Mouse (Mus musculus): ENCODE measurements around the gene Gpa33. TPM values are rescaled to one million over a fixed set of nuclear protein-coding genes. Genes with fewer than 3 reads are reported as not detected.
A peak's percentile ranks its signal among the peaks of the same experiment; 100 is the strongest.

The Gpa33 gene
- total and polyA plus RNA-seq, 3 experiments, result not detected

DNA sequence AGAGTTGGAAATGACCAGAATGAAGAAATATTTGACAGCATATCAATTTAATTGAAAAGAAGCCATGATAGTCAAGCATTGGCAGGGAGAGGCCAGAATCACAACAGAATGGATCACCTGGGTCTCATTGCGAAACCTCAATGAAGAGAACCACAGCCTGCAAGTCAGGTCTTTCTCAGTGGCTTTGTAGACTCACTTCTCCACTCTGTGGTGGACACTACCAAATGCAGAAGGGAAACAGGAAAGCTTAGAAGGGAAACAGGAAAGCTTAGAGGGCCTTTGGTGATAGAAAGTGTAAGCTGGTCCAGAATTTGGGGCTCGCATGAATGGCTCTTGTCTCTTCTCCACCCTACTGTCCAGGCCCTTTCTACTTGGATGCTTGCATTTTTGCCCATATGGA is 31.9 kb upstream of the Gpa33 start:
- no peak overlapping the region for H3K4me3 ChIP-seq
- H3K9ac ChIP-seq (ENCODE audit: low read depth, low read length), result no peak overlapping the region
- DNase-seq, result no peak
- intact Hi-C loops (cut with DNase I), result no loop called here
- H3K4me1 ChIP-seq (ENCODE audit: control insufficient read depth, insufficient read depth, low read length), result no peaks in the 10 kb centered on the region
- TF ChIP-seq POLR2A (IDR thresholded peaks at IDR 0.05; ENCODE audit: insufficient read depth, low read depth, low read length) (no peak), EP300 (IDR thresholded peaks at IDR 0.05; ENCODE audit: insufficient read depth, low read depth, low read length) (no peak), CTCF (IDR thresholded peaks at IDR 0.05) (no peak)
- no peaks in the 10 kb centered on the region for H3K79me2 ChIP-seq (replicated peaks; ENCODE audit: control insufficient read depth, insufficient read depth, low read length)
- WGBS, result 95% methylated on average over 2 of the region's 2 CpGs
- no peak overlapping the region for H3K27ac ChIP-seq
- no peaks in the 10 kb centered on the region for H3K27me3 ChIP-seq (ENCODE audit: control insufficient read depth, insufficient read depth, low read length)
- no peaks in the 10 kb centered on the region for H3K36me3 ChIP-seq (ENCODE audit: control insufficient read depth, insufficient read depth, low read length)

- WGBS, result 76% methylated on average over 11 of the region's 11 CpGs
- no peak for DNase-seq
- no peak overlapping the region for H3K9ac ChIP-seq (ENCODE audit: low read depth, low read length)
- H3K79me2 ChIP-seq (replicated peaks; ENCODE audit: control insufficient read depth, insufficient read depth, low read length), result no peaks in the 10 kb centered on the region
- intact Hi-C loops (cut with DNase I), result no loop called here
- no peaks in the 10 kb centered on the region for H3K4me1 ChIP-seq (ENCODE audit: control insufficient read depth, insufficient read depth, low read length)
- TF ChIP-seq POLR2A (IDR thresholded peaks at IDR 0.05; ENCODE audit: insufficient read depth, low read depth, low read length), result no peak
- TF ChIP-seq CTCF (IDR thresholded peaks at IDR 0.05), result peak; percentile 75
- TF ChIP-seq EP300 (IDR thresholded peaks at IDR 0.05; ENCODE audit: insufficient read depth, low read depth, low read length), result no peak
- no peaks in the 10 kb centered on the region for H3K36me3 ChIP-seq (ENCODE audit: control insufficient read depth, insufficient read depth, low read length)
- no peak overlapping the region for H3K4me3 ChIP-seq
- H3K27ac ChIP-seq, result no peak overlapping the region
- H3K27me3 ChIP-seq (ENCODE audit: control insufficient read depth, insufficient read depth, low read length), result no peaks in the 10 kb centered on the region
Measured at GRCm38 (mm10) chr1:166102920-166103608, 27.0 kb upstream of the Gpa33 start.

DNA sequence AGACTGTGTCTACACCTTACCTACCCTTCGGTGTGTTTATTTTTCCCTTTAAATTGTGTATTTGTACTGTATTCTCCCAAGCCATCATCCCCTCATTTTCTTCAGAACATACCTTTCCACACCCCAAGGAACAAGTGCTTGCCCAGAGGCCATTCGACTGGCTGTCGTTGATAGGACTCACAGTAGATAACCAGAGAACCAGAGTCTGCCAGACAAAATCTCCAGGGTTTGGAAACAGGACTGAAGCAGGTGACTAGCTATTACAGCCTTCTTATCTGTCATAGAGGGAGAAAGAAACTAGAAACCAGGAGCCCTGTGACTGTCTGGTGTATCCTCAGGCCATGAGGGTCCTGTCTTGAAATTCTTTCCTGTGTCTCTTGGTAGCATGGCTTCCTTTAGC is 25.2 kb upstream of the Gpa33 start:
- H3K9ac ChIP-seq (ENCODE audit: low read depth, low read length), result no peak overlapping the region
- DNase-seq, result no peak
- H3K4me1 ChIP-seq (ENCODE audit: control insufficient read depth, insufficient read depth, low read length), result no peaks in the 10 kb centered on the region
- no peak overlapping the region for H3K4me3 ChIP-seq
- no peaks in the 10 kb centered on the region for H3K79me2 ChIP-seq (replicated peaks; ENCODE audit: control insufficient read depth, insufficient read depth, low read length)
- WGBS, result 67% methylated on average over 3 of the region's 3 CpGs
- H3K27ac ChIP-seq, result no peak overlapping the region
- H3K36me3 ChIP-seq (ENCODE audit: control insufficient read depth, insufficient read depth, low read length), result no peaks in the 10 kb centered on the region
- intact Hi-C loops (cut with DNase I), result loop anchor here (2.0 kb wide), 1 partner anchor 48 kb away; no protein-coding TSS in a partner anchor
- no peak for TF ChIP-seq POLR2A (IDR thresholded peaks at IDR 0.05; ENCODE audit: insufficient read depth, low read depth, low read length)
- H3K27me3 ChIP-seq (ENCODE audit: control insufficient read depth, insufficient read depth, low read length), result no peaks in the 10 kb centered on the region

GRCm38 (mm10) chr1:166105464-166105863 is 24.6 kb upstream of the Gpa33 start:
- WGBS, result 48% methylated on average over 6 of the region's 6 CpGs
- H3K36me3 ChIP-seq (ENCODE audit: control insufficient read depth, insufficient read depth, low read length), result no peaks in the 10 kb centered on the region
- no peak overlapping the region for H3K27ac ChIP-seq
- intact Hi-C loops (cut with DNase I), result loop anchor here (2.0 kb wide), 1 partner anchor 47 kb away; no protein-coding TSS in a partner anchor
- no peaks in the 10 kb centered on the region for H3K4me1 ChIP-seq (ENCODE audit: control insufficient read depth, insufficient read depth, low read length)
- no peaks in the 10 kb centered on the region for H3K27me3 ChIP-seq (ENCODE audit: control insufficient read depth, insufficient read depth, low read length)
- no peak for DNase-seq
- TF ChIP-seq POLR2A (IDR thresholded peaks at IDR 0.05; ENCODE audit: insufficient read depth, low read depth, low read length) (no peak), CTCF (IDR thresholded peaks at IDR 0.05) (no peak)
- H3K79me2 ChIP-seq (replicated peaks; ENCODE audit: control insufficient read depth, insufficient read depth, low read length), result no peaks in the 10 kb centered on the region
- no peak overlapping the region for H3K4me3 ChIP-seq
- no peak overlapping the region for H3K9ac ChIP-seq (ENCODE audit: low read depth, low read length)

GRCm38 (mm10) chr1:166114986-166115385 is 15.1 kb upstream of the Gpa33 start:
- intact Hi-C loops (cut with DNase I), result no loop called here
- H3K79me2 ChIP-seq (replicated peaks; ENCODE audit: control insufficient read depth, insufficient read depth, low read length), result no peaks in the 10 kb centered on the region
- TF ChIP-seq POLR2A (IDR thresholded peaks at IDR 0.05; ENCODE audit: insufficient read depth, low read depth, low read length), result no peak
- TF ChIP-seq CTCF (IDR thresholded peaks at IDR 0.05), result no peak
- TF ChIP-seq EP300 (IDR thresholded peaks at IDR 0.05; ENCODE audit: insufficient read depth, low read depth, low read length), result no peak
- H3K27me3 ChIP-seq (ENCODE audit: control insufficient read depth, insufficient read depth, low read length), result no peaks in the 10 kb centered on the region
- H3K9ac ChIP-seq (ENCODE audit: low read depth, low read length), result no peak overlapping the region
- no peak overlapping the region for H3K4me3 ChIP-seq
- no peak overlapping the region for H3K27ac ChIP-seq
- H3K4me1 ChIP-seq (ENCODE audit: control insufficient read depth, insufficient read depth, low read length), result no peaks in the 10 kb centered on the region
- 41% methylated on average over 3 of the region's 3 CpGs for WGBS
- no peak for DNase-seq
- no peaks in the 10 kb centered on the region; the same call in 1 of the 2 replicates for H3K36me3 ChIP-seq (ENCODE audit: control insufficient read depth, insufficient read depth, low read length)

DNA sequence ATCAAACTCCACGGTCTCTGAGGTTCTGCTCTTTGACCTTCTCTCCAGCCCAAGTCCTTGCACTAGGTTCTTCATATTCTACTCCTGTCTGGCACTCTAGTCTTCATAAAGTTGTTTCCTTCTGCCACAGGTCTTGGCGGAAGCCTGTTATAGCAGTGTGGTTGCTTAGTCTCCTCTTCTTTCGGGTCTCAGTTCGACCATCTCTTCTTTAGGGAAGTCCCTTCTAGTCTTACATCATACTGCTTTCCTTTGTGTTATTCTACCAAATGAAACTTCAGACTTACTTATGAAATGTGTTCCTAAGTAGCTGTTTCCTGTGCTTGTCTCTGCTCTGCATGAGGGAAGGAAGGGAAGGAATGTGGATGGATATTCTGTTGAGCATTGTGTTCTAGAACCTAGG is 14.3 kb upstream of the Gpa33 start:
- 74% methylated on average over 4 of the region's 4 CpGs for WGBS
- DNase-seq, result no peak
- Histone ChIP-seq H3K4me1 (ENCODE audit: control insufficient read depth, insufficient read depth, low read length) (no peaks in the 10 kb centered on the region), H3K27me3 (ENCODE audit: control insufficient read depth, insufficient read depth, low read length) (no peaks in the 10 kb centered on the region), H3K36me3 (ENCODE audit: control insufficient read depth, insufficient read depth, low read length) (no peaks in the 10 kb centered on the region; the same call in 1 of the 2 replicates), H3K9ac (ENCODE audit: low read depth, low read length) (no peak overlapping the region), H3K27ac (no peak overlapping the region), H3K79me2 (replicated peaks; ENCODE audit: control insufficient read depth, insufficient read depth, low read length) (no peaks in the 10 kb centered on the region), H3K4me3 (no peak overlapping the region)
- intact Hi-C loops (cut with DNase I), result no loop called here
- TF ChIP-seq CTCF (IDR thresholded peaks at IDR 0.05) (no peak), EP300 (IDR thresholded peaks at IDR 0.05; ENCODE audit: insufficient read depth, low read depth, low read length) (no peak), POLR2A (IDR thresholded peaks at IDR 0.05; ENCODE audit: insufficient read depth, low read depth, low read length) (no peak)
